Mouse (Mus musculus): Measurements from ENCODE around the gene Olfr1226. TPM values are rescaled to one million over a fixed set of nuclear protein-coding genes. Genes with fewer than 3 reads are reported as not detected.
"Not testable (repeated sequence)": the region's sequence is repeated elsewhere in the genome, so short reads cannot be mapped to it uniquely, and the experiment has no call there.

Olfr1226 gene
- polyA plus RNA-seq (2015; fragmentation: Nextera tagmentation; extraction: Ambion mirVana), result not detected in 2 replicates

- Histone ChIP-seq H3K9me3 (replicated peaks; ENCODE audit: control insufficient read depth, low read length, poor library complexity, severe bottlenecking) (no peaks in the 10 kb centered on the region), H3K36me3 (ENCODE audit: control insufficient read depth, insufficient read depth, low read length) (no peaks in the 10 kb centered on the region), H3K4me2 (ENCODE audit: low read length) (no peak within 1 kb of the TSS), H3K27me3 (ENCODE audit: control insufficient read depth, insufficient read depth, low read depth, low read length) (no peaks in the 10 kb centered on the region), H3K27ac (ENCODE audit: low read length) (no peak within 1 kb of the TSS), H3K4me1 (ENCODE audit: control insufficient read depth, insufficient read depth, low read length) (no peaks in the 10 kb centered on the region), H3K9ac (ENCODE audit: low read depth, low read length) (no peak within 1 kb of the TSS), H3K4me3 (ENCODE audit: low read depth, low read length) (no peak within 1 kb of the TSS)
- ATAC-seq, result no peak
- WGBS, result 52% methylated on average over 2 of the region's 2 CpGs
Measured at GRCm38 (mm10) chr2:89199948-89200347, at the start of gene Olfr1226. Gene Olfr1226 (minus strand): TSS chr2:89200048.

GRCm38 (mm10) chr2:89196325-89196982 lies 3.4 kb downstream of the Olfr1226 start:
- H3K9ac ChIP-seq (ENCODE audit: low read depth, low read length), result no peak overlapping the region
- no peak overlapping the region for H3K27ac ChIP-seq (ENCODE audit: low read length)
- no peaks in the 10 kb centered on the region for H3K9me3 ChIP-seq (replicated peaks; ENCODE audit: control insufficient read depth, low read length, poor library complexity, severe bottlenecking)
- 90% methylated on average over 3 of the region's 3 CpGs for WGBS
- no peaks in the 10 kb centered on the region for H3K27me3 ChIP-seq (ENCODE audit: control insufficient read depth, insufficient read depth, low read depth, low read length)
- no peaks in the 10 kb centered on the region for H3K36me3 ChIP-seq (ENCODE audit: control insufficient read depth, insufficient read depth, low read length)
- no peaks in the 10 kb centered on the region for H3K4me1 ChIP-seq (ENCODE audit: control insufficient read depth, insufficient read depth, low read length)
- no peak overlapping the region for H3K4me3 ChIP-seq (ENCODE audit: low read depth, low read length)
- no peak overlapping the region for H3K4me2 ChIP-seq (ENCODE audit: low read length)
- no peak for ATAC-seq

GRCm38 (mm10) chr2:89174569-89174968 lies 25.3 kb downstream of the Olfr1226 start, which contains the start of gene Olfr1225:
Gene Olfr1225 (minus strand): TSS chr2:89174669.
- no peak within 1 kb of the TSS for H3K27ac ChIP-seq (ENCODE audit: low read length)
- 97% methylated on average over 1 of the region's 1 CpGs for WGBS

GRCm38 (mm10) chr2:89164711-89165110 lies 35.1 kb downstream of the Olfr1226 start:
- H3K27me3 ChIP-seq (ENCODE audit: control insufficient read depth, insufficient read depth, low read depth, low read length); ATAC-seq; H3K4me1 ChIP-seq (ENCODE audit: control insufficient read depth, insufficient read depth, low read length); H3K36me3 ChIP-seq (ENCODE audit: control insufficient read depth, insufficient read depth, low read length); H3K4me2 ChIP-seq (ENCODE audit: low read length); H3K9ac ChIP-seq (ENCODE audit: low read depth, low read length); H3K27ac ChIP-seq (ENCODE audit: low read length); H3K9me3 ChIP-seq (replicated peaks; ENCODE audit: control insufficient read depth, low read length, poor library complexity, severe bottlenecking); H3K4me3 ChIP-seq (ENCODE audit: low read depth, low read length): not testable (repeated sequence)
- 93% methylated on average over 4 of the region's 4 CpGs for WGBS

More at GRCm38 (mm10) chr2:89174569-89174968, 25.3 kb downstream of the Olfr1226 start, which contains the start of gene Olfr1225:
- H3K4me1 ChIP-seq (ENCODE audit: control insufficient read depth, insufficient read depth, low read length), result no peaks in the 10 kb centered on the region
- H3K4me2 ChIP-seq (ENCODE audit: low read length), result no peak within 1 kb of the TSS
- no peaks in the 10 kb centered on the region for H3K27me3 ChIP-seq (ENCODE audit: control insufficient read depth, insufficient read depth, low read depth, low read length)
- no peak within 1 kb of the TSS for H3K9ac ChIP-seq (ENCODE audit: low read depth, low read length)
- no peak within 1 kb of the TSS for H3K4me3 ChIP-seq (ENCODE audit: low read depth, low read length)
- ATAC-seq, result no peak
- H3K36me3 ChIP-seq (ENCODE audit: control insufficient read depth, insufficient read depth, low read length), result no peaks in the 10 kb centered on the region
- H3K9me3 ChIP-seq (replicated peaks; ENCODE audit: control insufficient read depth, low read length, poor library complexity, severe bottlenecking), result no peaks in the 10 kb centered on the region

- H3K9me3 ChIP-seq (replicated peaks; ENCODE audit: control insufficient read depth, low read length, poor library complexity, severe bottlenecking); H3K4me2 ChIP-seq (ENCODE audit: low read length); H3K4me1 ChIP-seq (ENCODE audit: control insufficient read depth, insufficient read depth, low read length); H3K27ac ChIP-seq (ENCODE audit: low read length); ATAC-seq; H3K27me3 ChIP-seq (ENCODE audit: control insufficient read depth, insufficient read depth, low read depth, low read length); H3K4me3 ChIP-seq (ENCODE audit: low read depth, low read length); H3K36me3 ChIP-seq (ENCODE audit: control insufficient read depth, insufficient read depth, low read length); H3K9ac ChIP-seq (ENCODE audit: low read depth, low read length): not testable (repeated sequence)
- 97% methylated on average over 8 of the region's 8 CpGs for WGBS
Measured at GRCm38 (mm10) chr2:89163991-89164390, 35.9 kb downstream of the Olfr1226 start, which contains the start of gene Olfr1224-ps1. Gene Olfr1224-ps1 (minus strand): TSS chr2:89164091.

- ATAC-seq, result no peak
- Histone ChIP-seq H3K36me3 (ENCODE audit: control insufficient read depth, insufficient read depth, low read length) (no peaks in the 10 kb centered on the region), H3K4me3 (ENCODE audit: low read depth, low read length) (no peak within 1 kb of the TSS), H3K4me2 (ENCODE audit: low read length) (no peak within 1 kb of the TSS), H3K9ac (ENCODE audit: low read depth, low read length) (no peak within 1 kb of the TSS), H3K9me3 (replicated peaks; ENCODE audit: control insufficient read depth, low read length, poor library complexity, severe bottlenecking) (no peaks in the 10 kb centered on the region), H3K27me3 (ENCODE audit: control insufficient read depth, insufficient read depth, low read depth, low read length) (no peaks in the 10 kb centered on the region), H3K27ac (ENCODE audit: low read length) (no peak within 1 kb of the TSS), H3K4me1 (ENCODE audit: control insufficient read depth, insufficient read depth, low read length) (no peaks in the 10 kb centered on the region)
- WGBS, result 73% methylated on average over 1 of the region's 1 CpGs
Measured at GRCm38 (mm10) chr2:89151460-89151859, 48.4 kb downstream of the Olfr1226 start, which contains the start of gene Olfr1223. Gene Olfr1223 (minus strand): TSS chr2:89151560.

Other genes with a start within 250 kb of the Olfr1226 start
- gene Olfr1212, start 246.1 kb downstream of the Olfr1226 start, polyA plus RNA-seq (2015; fragmentation: Nextera tagmentation; extraction: Ambion mirVana), result not detected in 2 replicates
- not detected in 2 replicates for gene Gm13762, start 219.8 kb downstream of the Olfr1226 start, polyA plus RNA-seq (2015; fragmentation: Nextera tagmentation; extraction: Ambion mirVana)
- gene Olfr1214, start 207.4 kb downstream of the Olfr1226 start, polyA plus RNA-seq (2015; fragmentation: Nextera tagmentation; extraction: Ambion mirVana), result not detected in 2 replicates
- gene Olfr1215, start 193.1 kb downstream of the Olfr1226 start, polyA plus RNA-seq (2015; fragmentation: Nextera tagmentation; extraction: Ambion mirVana), result not detected in 2 replicates
- not detected in 2 replicates for gene Olfr1216, start 181.7 kb downstream of the Olfr1226 start, polyA plus RNA-seq (2015; fragmentation: Nextera tagmentation; extraction: Ambion mirVana)
- gene Olfr1217, start 168.0 kb downstream of the Olfr1226 start, polyA plus RNA-seq (2015; fragmentation: Nextera tagmentation; extraction: Ambion mirVana), result not detected in 2 replicates
- gene Olfr1218, start 138.9 kb downstream of the Olfr1226 start, polyA plus RNA-seq (2015; fragmentation: Nextera tagmentation; extraction: Ambion mirVana), result not detected in 2 replicates
- gene Olfr1219, start 116.5 kb downstream of the Olfr1226 start, polyA plus RNA-seq (2015; fragmentation: Nextera tagmentation; extraction: Ambion mirVana), result not detected in 2 replicates
- not detected in 2 replicates for gene Olfr1220, start 93.2 kb downstream of the Olfr1226 start, polyA plus RNA-seq (2015; fragmentation: Nextera tagmentation; extraction: Ambion mirVana)
- gene Olfr1221, start 82.8 kb downstream of the Olfr1226 start, polyA plus RNA-seq (2015; fragmentation: Nextera tagmentation; extraction: Ambion mirVana), result not detected in 2 replicates
- not detected in 2 replicates for gene Olfr1222, start 67.0 kb downstream of the Olfr1226 start, polyA plus RNA-seq (2015; fragmentation: Nextera tagmentation; extraction: Ambion mirVana)
- not detected in 2 replicates for gene Olfr1223, start 48.5 kb downstream of the Olfr1226 start, polyA plus RNA-seq (2015; fragmentation: Nextera tagmentation; extraction: Ambion mirVana)
- not detected in 2 replicates for gene Olfr1224-ps1, start 36.0 kb downstream of the Olfr1226 start, polyA plus RNA-seq (2015; fragmentation: Nextera tagmentation; extraction: Ambion mirVana)
- not detected in 2 replicates for gene Olfr1225, start 25.4 kb downstream of the Olfr1226 start, polyA plus RNA-seq (2015; fragmentation: Nextera tagmentation; extraction: Ambion mirVana)
- gene Olfr1228, start 54.0 kb upstream of the Olfr1226 start, polyA plus RNA-seq (2015; fragmentation: Nextera tagmentation; extraction: Ambion mirVana), result not detected in 2 replicates
- gene Olfr1229, start 88.0 kb upstream of the Olfr1226 start, polyA plus RNA-seq (2015; fragmentation: Nextera tagmentation; extraction: Ambion mirVana), result not detected in 2 replicates
- not detected in 2 replicates for gene Olfr1230, start 97.2 kb upstream of the Olfr1226 start, polyA plus RNA-seq (2015; fragmentation: Nextera tagmentation; extraction: Ambion mirVana)
- gene Olfr1231, start 107.0 kb upstream of the Olfr1226 start, polyA plus RNA-seq (2015; fragmentation: Nextera tagmentation; extraction: Ambion mirVana), result not detected in 2 replicates
- gene Olfr1232, start 129.6 kb upstream of the Olfr1226 start, polyA plus RNA-seq (2015; fragmentation: Nextera tagmentation; extraction: Ambion mirVana), result not detected in 2 replicates
- not detected in 2 replicates for gene Olfr1233, start 142.3 kb upstream of the Olfr1226 start, polyA plus RNA-seq (2015; fragmentation: Nextera tagmentation; extraction: Ambion mirVana)
- gene Olfr1234, start 164.8 kb upstream of the Olfr1226 start, polyA plus RNA-seq (2015; fragmentation: Nextera tagmentation; extraction: Ambion mirVana), result not detected in 2 replicates
- gene Olfr1238, start 209.6 kb upstream of the Olfr1226 start, polyA plus RNA-seq (2015; fragmentation: Nextera tagmentation; extraction: Ambion mirVana), result not detected in 2 replicates
- gene Olfr1239, start 220.4 kb upstream of the Olfr1226 start, polyA plus RNA-seq (2015; fragmentation: Nextera tagmentation; extraction: Ambion mirVana), result not detected in 2 replicates
- not detected in 2 replicates for gene Olfr1240, start 243.0 kb upstream of the Olfr1226 start, polyA plus RNA-seq (2015; fragmentation: Nextera tagmentation; extraction: Ambion mirVana)